Mouse (Mus musculus): ENCODE measurements at regions not wholly inside any gene's neighbourhood (a gene's known extent, or its start where the extent isn't known, plus 50 kb on each side); places are given as distances from the start of the nearest gene placed in this dataset.
A peak's percentile ranks its signal among the peaks of the same experiment; 100 is the strongest.

DNA sequence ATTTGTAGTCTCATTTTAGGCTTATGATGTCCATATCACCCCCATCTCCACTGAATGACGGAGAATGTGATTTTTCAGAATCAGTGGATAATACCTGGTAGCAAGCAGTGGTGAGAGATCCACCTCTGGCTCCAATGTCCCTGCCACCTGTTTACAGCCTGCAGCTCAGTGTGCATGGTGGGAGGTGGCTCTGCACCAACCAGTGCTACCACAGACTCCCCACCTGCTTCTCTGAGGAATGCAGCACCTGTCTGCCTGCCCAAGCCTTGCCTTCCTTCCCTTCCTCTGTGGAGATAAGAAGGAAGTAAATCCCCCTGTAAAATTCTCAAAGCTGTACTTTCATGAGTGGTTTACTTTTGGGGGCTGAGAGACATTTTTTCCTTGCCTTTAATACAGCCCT, 95.9 kb upstream of the Shh start:
- DNase-seq (ENCODE audit: low spot score), result no peak

DNA sequence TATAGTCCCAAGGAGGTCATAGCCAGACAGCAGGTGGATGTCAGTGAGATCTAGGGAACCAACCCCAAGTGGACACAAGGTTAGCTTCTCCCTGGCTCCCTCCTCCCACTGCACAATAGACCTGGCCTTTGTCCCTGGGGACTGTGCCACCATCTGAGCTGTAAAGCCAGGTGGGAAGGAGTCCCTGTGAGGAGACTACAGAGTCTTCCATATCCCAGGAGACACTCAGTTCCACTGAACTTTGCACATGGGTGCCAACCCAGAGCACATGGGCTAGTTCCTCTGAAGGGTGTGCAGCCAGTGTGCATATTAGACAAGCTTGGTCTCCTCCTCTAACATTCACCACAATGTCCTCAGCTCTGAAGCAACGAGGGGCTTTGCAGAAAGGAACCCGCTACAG, 86.5 kb upstream of the Shh start:
- no peak for DNase-seq (ENCODE audit: low spot score)

- DNase-seq (ENCODE audit: low spot score), result peak; percentile 52
Observed at GRCm38 (mm10) chr5:28530202-28530855, 63.3 kb upstream of the Shh start.

DNA sequence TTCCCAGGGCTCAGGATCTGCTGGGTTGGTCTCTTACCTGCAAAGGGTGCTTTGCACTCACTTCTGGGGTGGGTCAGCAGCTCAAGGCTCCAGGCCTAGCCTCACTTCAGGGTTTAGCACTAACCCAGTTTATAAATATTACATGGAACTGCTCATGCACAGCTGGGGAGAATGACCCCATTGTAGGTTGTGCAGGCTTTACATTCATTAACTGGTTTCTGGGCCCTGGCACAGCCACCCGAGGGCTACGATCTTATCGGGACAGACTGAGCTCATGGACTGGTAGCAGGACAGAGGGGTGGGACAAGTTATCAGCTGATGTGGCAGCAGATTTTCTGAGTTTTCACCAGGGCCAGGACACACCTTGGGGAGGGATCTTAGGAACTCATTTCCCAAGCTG, 59.4 kb upstream of the Shh start:
- no peak for DNase-seq (ENCODE audit: low spot score)

DNA sequence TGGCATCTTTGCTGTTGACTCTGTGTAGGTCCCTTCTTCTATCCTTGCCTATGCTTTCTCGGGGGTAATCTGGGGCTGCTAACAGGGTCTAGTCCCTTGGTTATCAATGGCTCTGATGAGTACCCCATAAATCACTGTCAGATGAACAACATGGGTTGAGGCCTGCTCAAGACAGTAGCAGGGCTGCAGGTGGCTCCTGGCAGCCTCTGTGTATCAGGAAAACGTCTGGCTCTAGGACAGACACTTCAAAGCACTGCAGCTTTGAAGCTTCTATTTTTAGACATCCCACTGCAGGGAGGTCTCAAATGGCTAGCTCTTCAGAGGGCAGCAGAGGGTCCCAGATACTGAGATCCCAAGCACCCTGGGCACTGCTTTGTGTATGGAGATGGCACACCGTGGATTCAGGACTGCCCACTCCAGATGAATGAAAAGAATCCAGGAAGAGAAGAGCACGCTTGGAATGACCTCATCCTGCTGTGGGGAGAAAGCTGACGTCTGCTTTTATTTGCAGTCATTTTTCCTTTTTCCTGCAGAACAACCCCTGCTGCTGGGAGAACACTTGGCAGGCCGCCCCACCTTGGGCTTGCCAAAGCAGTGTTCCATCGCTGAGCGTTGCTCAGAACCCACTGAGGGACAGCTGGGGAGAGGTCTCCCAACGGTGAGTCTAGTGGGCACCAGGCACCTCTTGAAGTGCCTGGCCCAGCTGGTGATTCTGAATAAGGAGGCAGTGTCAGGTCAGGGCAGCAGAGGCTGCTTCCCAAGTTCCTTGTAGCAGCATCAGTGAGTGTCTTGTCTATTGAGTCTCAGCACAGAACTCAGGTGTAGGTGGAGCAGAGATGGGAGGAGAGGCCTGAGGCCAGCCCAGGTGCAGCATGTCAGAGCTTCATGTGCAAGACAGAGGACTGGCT, 54.0 kb upstream of the Shh start:
- DNase-seq (ENCODE audit: low spot score), result peak; percentile 77

DNA sequence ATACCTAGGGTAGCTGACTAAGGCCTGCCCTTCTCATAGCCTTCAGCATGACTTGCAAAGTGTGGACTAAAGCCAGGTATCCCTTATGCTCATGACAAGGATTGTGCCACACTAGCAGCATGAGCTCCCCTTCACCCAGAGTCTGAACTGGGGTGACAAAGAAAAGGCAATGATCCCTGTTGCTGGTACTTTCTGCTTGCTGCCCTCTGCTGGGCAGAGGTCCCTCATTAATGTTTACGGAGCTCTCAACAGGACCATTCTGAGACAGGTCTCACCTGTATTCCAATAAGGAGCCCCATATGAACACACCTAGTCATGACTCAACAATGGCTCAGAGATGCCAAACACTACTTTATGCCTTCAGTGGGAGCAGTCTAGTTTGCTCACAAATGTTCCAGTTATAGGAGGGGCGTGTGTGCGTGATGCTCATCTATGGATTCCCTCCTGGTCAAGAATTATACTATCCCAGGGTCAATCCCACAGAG, 52.0 kb upstream of the Shh start:
- DNase-seq (ENCODE audit: low spot score), result no peak

All from testis, postnatal 10 days (tissue).